Mouse (Mus musculus) embryonic facial prominence, embryonic 10.5 days (tissue): ENCODE data around the gene Trabd2b. TPM values are rescaled to one million over a fixed set of nuclear protein-coding genes. Genes with fewer than 3 reads are reported as not detected.
A peak's percentile ranks its signal among the peaks of the same experiment; 100 is the strongest.

Experiments used
- DNase-seq: peaks from one replicate; pipeline ENCODE4 v3.0.0-alpha.2; 2017; ENCODE audit warnings: low spot score
- H3K27ac ChIP-seq: fragments of 300-500 bp; sonication (generic); replicated peaks from 2 replicates; pipeline ENCODE4 v1.5.1; 2016; ENCODE audit warnings: mild to moderate bottlenecking
- H3K27me3 ChIP-seq: fragments of 300-500 bp; sonication (generic); replicated peaks from 2 replicates; pipeline ENCODE4 v1.6.1; 2016; ENCODE audit warnings: low read depth, mild to moderate bottlenecking; ENCODE audit not compliant: poor library complexity, severe bottlenecking
- H3K36me3 ChIP-seq: fragments of 300-500 bp; sonication (generic); replicated peaks from 2 replicates; pipeline ENCODE4 v1.6.1; 2016; ENCODE audit warnings: mild to moderate bottlenecking, moderate library complexity
- H3K4me1 ChIP-seq: fragments of 300-500 bp; sonication (generic); 2 replicates; pipeline ENCODE4 v1.6.1; 2016
- H3K4me3 ChIP-seq: fragments of 300-500 bp; sonication (generic); 2 replicates; pipeline ENCODE4 v1.5.1; 2016; ENCODE audit warnings: mild to moderate bottlenecking, moderate library complexity
- H3K9me3 ChIP-seq: fragments of 300-500 bp; sonication (generic); 2 replicates; pipeline ENCODE4 v1.6.1; 2016; ENCODE audit warnings: mild to moderate bottlenecking
- WGBS: fragments of 180-500 bp; shearing (Covaris S2); methylation state at CpG from one replicate; pipeline ENCODE4 v1.1.7; 2016; 5-methylcytosine and 5-hydroxymethylcytosine counted together
- polyA plus RNA-seq: library from polyadenylated mRNA; unstranded; fragments of >200 nt; fragmentation: Nextera tagmentation; extraction: Ambion mirVana; gene quantifications from 2 replicates; pipeline ENCODE4 v1.2.1, GENCODE M21; 2016

Gene Trabd2b
- polyA plus RNA-seq, 1 experiment from 2014 or later, result 0.81 TPM

- no peaks in the 10 kb centered on the region for H3K9me3 ChIP-seq
- DNase-seq, result peak; percentile 30
Observed at GRCm38 (mm10) chr4:114611166-114611929, 204.8 kb downstream of the Trabd2b start.

GRCm38 (mm10) chr4:114612032-114612431, 205.5 kb downstream of the Trabd2b start:
- no peak overlapping the region for H3K4me3 ChIP-seq
- H3K27ac ChIP-seq, result no peak overlapping the region
- no peaks in the 10 kb centered on the region for H3K36me3 ChIP-seq
- no peak for DNase-seq
- H3K27me3 ChIP-seq, result no peaks in the 10 kb centered on the region
- H3K9me3 ChIP-seq, result no peaks in the 10 kb centered on the region
- H3K4me1 ChIP-seq, result no peaks in the 10 kb centered on the region
- WGBS, result 91% methylated on average over 5 of the region's 5 CpGs

More at GRCm38 (mm10) chr4:114611166-114611929, 204.8 kb downstream of the Trabd2b start:
- Histone ChIP-seq H3K27me3 (no peaks in the 10 kb centered on the region), H3K4me3 (no peak overlapping the region), H3K27ac (no peak overlapping the region), H3K36me3 (no peaks in the 10 kb centered on the region), H3K4me1 (no peaks in the 10 kb centered on the region)
- 85% methylated on average over 8 of the region's 8 CpGs for WGBS

- Histone ChIP-seq H3K4me1 (no peaks in the 10 kb centered on the region), H3K36me3 (no peaks in the 10 kb centered on the region), H3K9me3 (no peaks in the 10 kb centered on the region), H3K27me3 (no peaks in the 10 kb centered on the region), H3K4me3 (no peak overlapping the region), H3K27ac (no peak overlapping the region)
- WGBS, result 86% methylated on average over 4 of the region's 4 CpGs
- no peak for DNase-seq
Observed at GRCm38 (mm10) chr4:114612827-114613226, 206.3 kb downstream of the Trabd2b start.

DNA sequence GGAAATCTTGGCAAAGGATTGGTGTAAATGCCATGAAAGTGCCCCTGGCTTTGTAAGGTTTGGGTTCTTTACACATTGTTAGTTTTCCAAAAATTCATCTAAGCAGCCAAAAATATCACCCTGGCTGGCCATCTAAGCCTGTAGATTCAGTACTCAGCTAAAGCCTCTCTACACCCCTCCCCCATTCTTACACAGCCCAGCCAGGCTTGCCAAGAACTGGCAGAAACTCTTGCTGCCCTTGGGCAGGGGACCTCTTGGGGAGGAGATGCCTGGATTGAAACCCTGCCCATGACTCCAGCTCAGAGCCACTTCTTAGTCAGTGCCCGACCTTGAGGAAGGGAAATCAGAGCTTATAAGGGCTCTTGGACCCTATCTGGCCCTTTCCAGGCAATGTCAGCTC, 207.6 kb downstream of the Trabd2b start:
- Histone ChIP-seq H3K4me1 (no peaks in the 10 kb centered on the region), H3K36me3 (no peaks in the 10 kb centered on the region), H3K9me3 (no peaks in the 10 kb centered on the region), H3K27ac (no peak overlapping the region), H3K27me3 (0 out of 2 replicates have a peak, but pooled peaks cover 4% of the 10 kb centered on the region), H3K4me3 (no peak overlapping the region)
- DNase-seq, result no peak
- 67% methylated on average over 1 of the region's 1 CpGs for WGBS

DNA sequence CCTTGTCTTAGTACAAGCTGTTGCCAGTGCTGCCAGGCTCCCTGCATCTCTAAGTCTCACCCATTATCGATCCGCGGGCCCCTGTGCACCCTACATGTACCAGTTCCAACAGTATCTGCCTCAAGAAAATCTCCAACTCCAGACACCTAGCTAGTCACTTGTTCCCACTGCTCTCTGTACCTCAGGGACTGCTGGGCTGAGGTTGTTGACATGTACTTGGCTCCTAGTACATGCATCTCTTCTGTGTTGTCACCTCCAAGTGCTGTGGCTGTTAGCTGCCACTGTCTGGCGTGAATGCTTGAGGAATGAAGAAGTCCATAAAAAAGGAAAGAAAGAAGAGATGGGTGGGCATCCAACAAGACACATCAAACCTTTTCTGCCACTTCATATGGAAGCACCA, 209.2 kb downstream of the Trabd2b start:
- no peak for DNase-seq
- 93% methylated on average over 4 of the region's 4 CpGs for WGBS

DNA sequence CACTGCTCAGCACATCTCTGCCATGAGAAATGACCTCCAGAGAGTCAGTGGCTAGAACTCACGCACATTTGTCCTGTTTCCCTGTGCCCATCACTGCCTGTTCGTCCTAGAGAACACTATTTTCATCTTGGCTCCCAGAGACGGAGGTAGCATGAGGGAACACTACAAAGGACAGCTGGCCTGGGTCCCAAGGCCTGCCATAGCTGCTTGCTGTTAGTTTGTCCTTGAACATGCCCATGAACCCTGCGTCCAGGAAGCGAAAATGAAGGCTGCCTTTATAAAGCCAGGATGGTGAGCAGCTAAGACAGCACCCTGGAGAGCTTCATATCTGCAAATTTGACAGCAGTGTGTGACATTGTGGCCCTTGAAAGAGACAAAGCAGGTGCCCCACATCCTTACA, 216.4 kb downstream of the Trabd2b start:
- Histone ChIP-seq H3K27me3 (peaks cover 25% of the 10 kb centered on the region; the same call in 1 of the 2 replicates), H3K9me3 (no peaks in the 10 kb centered on the region), H3K4me3 (no peak overlapping the region), H3K36me3 (no peaks in the 10 kb centered on the region), H3K27ac (no peak overlapping the region), H3K4me1 (peaks cover 28% of the 10 kb centered on the region)
- DNase-seq, result no peak
- 81% methylated on average over 5 of the region's 5 CpGs for WGBS

More for the DNA sequence above, 209.2 kb downstream of the Trabd2b start:
- Histone ChIP-seq H3K27ac (no peak overlapping the region), H3K4me1 (0 out of 2 replicates have a peak, but pooled peaks cover 3% of the 10 kb centered on the region), H3K9me3 (no peaks in the 10 kb centered on the region), H3K36me3 (no peaks in the 10 kb centered on the region), H3K27me3 (peaks cover 14% of the 10 kb centered on the region; the same call in 1 of the 2 replicates), H3K4me3 (no peak overlapping the region)

GRCm38 (mm10) chr4:114624114-114624910, 217.8 kb downstream of the Trabd2b start:
- peak overlapping the region; percentile 57; the same call in 1 of the 2 replicates for H3K27ac ChIP-seq
- no peak overlapping the region for H3K4me3 ChIP-seq
- peaks cover 28% of the 10 kb centered on the region for H3K4me1 ChIP-seq
- peak; percentile 21 for DNase-seq
- WGBS, result 46% methylated on average over 3 of the region's 3 CpGs
- H3K36me3 ChIP-seq, result no peaks in the 10 kb centered on the region
- H3K9me3 ChIP-seq, result no peaks in the 10 kb centered on the region
- H3K27me3 ChIP-seq, result peaks cover 21% of the 10 kb centered on the region; the same call in 1 of the 2 replicates

GRCm38 (mm10) chr4:114625357-114625756, 218.8 kb downstream of the Trabd2b start:
- Histone ChIP-seq H3K9me3 (no peaks in the 10 kb centered on the region), H3K27me3 (peaks cover 14% of the 10 kb centered on the region; the same call in 1 of the 2 replicates), H3K36me3 (no peaks in the 10 kb centered on the region), H3K27ac (peak overlapping the region; percentile 48), H3K4me1 (peaks cover 28% of the 10 kb centered on the region), H3K4me3 (no peak overlapping the region)
- WGBS, result 12% methylated on average over 4 of the region's 4 CpGs
- no peak for DNase-seq

- WGBS, result 94% methylated on average over 3 of the region's 3 CpGs
- DNase-seq, result no peak
- Histone ChIP-seq H3K27ac (no peak overlapping the region), H3K4me3 (no peak overlapping the region), H3K27me3 (peaks cover 10% of the 10 kb centered on the region; the same call in 1 of the 2 replicates), H3K36me3 (no peaks in the 10 kb centered on the region), H3K9me3 (no peaks in the 10 kb centered on the region), H3K4me1 (peaks cover 28% of the 10 kb centered on the region)
Observed at GRCm38 (mm10) chr4:114625920-114626319, 219.4 kb downstream of the Trabd2b start.

DNA sequence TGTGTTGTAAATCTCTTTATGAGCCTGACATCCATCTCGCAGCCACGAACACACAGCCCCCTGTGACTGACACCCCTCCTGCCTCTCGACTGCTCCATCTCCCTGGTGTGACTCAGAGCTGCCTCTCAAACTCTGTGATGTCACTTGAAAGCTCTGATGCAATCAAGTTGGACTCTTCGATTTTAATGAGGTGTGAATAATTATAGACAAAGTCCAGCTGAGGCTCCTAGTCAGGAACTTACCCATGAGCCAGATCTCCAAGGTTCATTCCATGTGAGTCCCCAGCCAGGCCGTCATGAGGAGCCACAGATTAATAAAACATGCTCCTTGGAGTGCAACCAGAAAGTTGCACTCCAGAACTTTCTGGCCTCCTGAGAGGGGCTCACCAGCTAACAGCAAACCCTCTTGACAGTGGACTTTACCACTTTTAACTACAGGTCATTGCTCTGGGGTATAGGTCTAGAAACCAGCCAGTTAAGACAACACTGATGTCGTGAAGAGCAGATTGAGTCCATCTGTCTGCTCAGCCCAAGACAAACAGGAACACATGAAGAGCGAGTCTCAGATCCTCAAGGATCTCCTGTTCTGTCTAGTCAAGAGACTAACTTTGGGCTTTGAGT, 221.3 kb downstream of the Trabd2b start:
- no peak overlapping the region for H3K4me3 ChIP-seq
- no peak overlapping the region for H3K27ac ChIP-seq
- peaks cover 34% of the 10 kb centered on the region for H3K4me1 ChIP-seq
- H3K9me3 ChIP-seq, result no peaks in the 10 kb centered on the region
- H3K27me3 ChIP-seq, result peaks cover 11% of the 10 kb centered on the region; the same call in 1 of the 2 replicates
- no peak for DNase-seq
- no peaks in the 10 kb centered on the region for H3K36me3 ChIP-seq
- 80% methylated on average over 7 of the region's 7 CpGs for WGBS

- DNase-seq, result peak; percentile 64
- WGBS, result 26% methylated on average over 5 of the region's 5 CpGs
- Histone ChIP-seq H3K27ac (no peak overlapping the region), H3K4me1 (peaks cover 6% of the 10 kb centered on the region; the same call in 1 of the 2 replicates), H3K36me3 (no peaks in the 10 kb centered on the region), H3K4me3 (no peak overlapping the region), H3K9me3 (no peaks in the 10 kb centered on the region), H3K27me3 (peaks cover 47% of the 10 kb centered on the region)
Observed at GRCm38 (mm10) chr4:114635889-114636288, 229.4 kb downstream of the Trabd2b start.

DNA sequence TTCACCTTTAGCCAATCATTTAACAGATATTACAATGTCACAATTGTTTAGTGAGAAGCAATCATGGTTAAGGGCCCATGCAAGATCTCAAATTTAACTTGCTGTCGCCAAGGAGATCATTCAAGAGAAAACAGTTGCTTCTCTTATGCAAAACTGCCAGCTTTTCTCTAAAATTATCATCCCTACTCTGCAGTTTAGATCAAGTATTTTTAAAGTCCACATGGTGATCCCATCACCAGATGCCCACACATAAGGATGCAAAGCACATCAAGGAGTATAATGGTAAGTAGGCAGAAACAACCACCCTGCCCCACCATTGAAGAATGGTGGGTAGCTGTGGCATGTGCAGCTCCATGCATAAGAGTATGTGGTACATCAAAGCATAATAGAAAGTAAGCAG, 229.8 kb downstream of the Trabd2b start:
- Histone ChIP-seq H3K4me1 (peaks cover 2% of the 10 kb centered on the region; the same call in 1 of the 2 replicates), H3K36me3 (no peaks in the 10 kb centered on the region), H3K27me3 (peaks cover 45% of the 10 kb centered on the region), H3K9me3 (no peaks in the 10 kb centered on the region), H3K4me3 (no peak overlapping the region), H3K27ac (no peak overlapping the region)
- no peak for DNase-seq
- 83% methylated on average over 1 of the region's 1 CpGs for WGBS
